Mouse (Mus musculus): ENCODE results near the gene Phf5a.

DNA sequence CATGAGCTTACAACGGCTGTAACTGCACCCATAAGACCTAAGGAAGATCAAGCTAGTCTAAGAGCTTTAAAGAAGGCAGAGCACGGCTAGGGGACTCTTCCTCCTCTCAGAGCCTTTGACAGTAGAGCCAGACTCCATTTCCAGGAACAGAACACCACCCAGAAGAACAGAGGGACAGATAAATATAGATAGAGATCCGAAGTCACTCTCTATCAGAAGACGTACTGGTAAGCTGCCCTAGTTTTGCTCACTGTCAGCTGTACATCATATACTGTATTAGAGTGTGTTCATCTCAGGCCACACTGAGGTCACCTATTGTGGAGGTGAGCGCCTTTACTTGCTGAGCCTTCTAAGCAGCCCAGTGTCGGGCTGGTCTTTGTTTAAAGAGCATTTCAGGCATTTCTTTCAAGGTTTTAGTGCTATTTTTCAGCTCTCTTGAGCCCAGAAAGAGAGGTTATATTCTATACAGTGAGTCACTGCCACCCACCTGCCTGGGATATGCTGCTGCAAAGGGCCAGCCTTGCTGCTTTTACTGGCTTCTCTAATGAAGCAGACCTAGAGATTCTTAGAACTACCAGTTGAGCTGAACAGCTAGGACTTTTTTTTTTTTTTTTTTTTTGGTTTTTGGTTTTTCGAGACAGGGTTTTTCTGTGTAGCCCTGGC is 19.6 kb upstream of the Phf5a start:
- TF ChIP-seq CTCF (IDR thresholded peaks at IDR 0.05; ENCODE audit: control insufficient read depth, insufficient read depth, low read length), result no peak
- TF ChIP-seq POLR2A (IDR thresholded peaks at IDR 0.05; ENCODE audit: borderline replicate concordance, control insufficient read depth, low read depth, low read length), result no peak

Data from bone marrow, adult 2 months (tissue).